Mouse (Mus musculus) MEL (cell line): ENCODE measurements at regions not wholly inside any gene's neighbourhood (a gene's known extent, or its start where the extent isn't known, plus 50 kb on each side); places are given as distances from the start of the nearest gene placed in this dataset.

ENCODE experiments used
- CTCF ChIP-seq, 3 experiments: IDR thresholded peaks in 2 of 3; conservative IDR thresholded peaks in 1 of 3; 2 replicates each; pipeline ENCODE4 v1.5.1; 2011 to 2012; ENCODE audit warnings: low read length in 3 of 3, low read depth in 2 of 3, mild to moderate bottlenecking in 2 of 3, improper control_type of control experiment in 1 of 3, inconsistent platforms in 1 of 3, mixed read lengths in 1 of 3, moderate library complexity in 1 of 3; ENCODE audit not compliant: control insufficient read depth in 1 of 3, insufficient read depth in 1 of 3, poor library complexity in 1 of 3, severe bottlenecking in 1 of 3
- GATA1 ChIP-seq: IDR thresholded peaks from 2 replicates; pipeline ENCODE4 v1.6.1; 2011; ENCODE audit warnings: low read depth, low read length, improper control_type of control experiment
- NELFE ChIP-seq: IDR thresholded peaks from 2 replicates; pipeline ENCODE4 v1.6.1; 2011; ENCODE audit warnings: low read depth, low read length, improper control_type of control experiment
- POLR2AphosphoS5 ChIP-seq: IDR thresholded peaks from 2 replicates; pipeline ENCODE4 v1.6.1; 2012; ENCODE audit warnings: low read depth, borderline replicate concordance, mild to moderate bottlenecking, inconsistent platforms, low read length, moderate library complexity, mixed read lengths
- ZC3H11A ChIP-seq: IDR thresholded peaks from 2 replicates; pipeline ENCODE4 v1.6.1; 2012; ENCODE audit warnings: low read depth, mild to moderate bottlenecking, inconsistent platforms, low read length, improper control_type of control experiment

- TF ChIP-seq CTCF (IDR thresholded peaks at IDR 0.05 in 2 of 3, conservative IDR thresholded peaks at IDR 0.05 in 1 of 3; ENCODE audit: control insufficient read depth in 1 of 3, insufficient read depth in 1 of 3, low read depth in 2 of 3, low read length in 3 of 3, poor library complexity in 1 of 3, severe bottlenecking in 1 of 3) (no peak), ZC3H11A (no peak), GATA1 (no peak), NELFE (no peak), POLR2AphosphoS5 (no peak)
Measured at GRCm38 (mm10) chr8:91955170-91955569, 153.3 kb upstream of the Irx3 start.
